Mouse (Mus musculus): ENCODE measurements around the gene Shld2.

GRCm38 (mm10) chr14:34252470-34253145, 57.7 kb downstream of the Shld2 start:
- TF ChIP-seq POLR2AphosphoS2 (IDR thresholded peaks at IDR 0.05; ENCODE audit: insufficient read length, low read depth) (no peak), POLR2A (IDR thresholded peaks at IDR 0.05; ENCODE audit: insufficient read length, low read depth) (no peak), REST (IDR thresholded peaks at IDR 0.05; ENCODE audit: insufficient read depth, insufficient read length) (no peak), E2F4 (IDR thresholded peaks at IDR 0.05; ENCODE audit: insufficient read depth) (no peak), MAX (IDR thresholded peaks at IDR 0.05; ENCODE audit: low read depth) (no peak), USF1 (IDR thresholded peaks at IDR 0.05; ENCODE audit: low read depth) (no peak), MYOD1 (IDR thresholded peaks at IDR 0.05; ENCODE audit: control insufficient read depth in 1 of 3, insufficient read length in 2 of 3, low read depth in 2 of 3) (no peak), TCF12 (IDR thresholded peaks at IDR 0.05; ENCODE audit: insufficient read depth, poor library complexity, severe bottlenecking) (no peak), CEBPB (IDR thresholded peaks at IDR 0.05; ENCODE audit: insufficient read depth, poor library complexity, severe bottlenecking) (no peak), MYOG (IDR thresholded peaks at IDR 0.05; ENCODE audit: control insufficient read depth in 1 of 3, insufficient read depth in 1 of 3, insufficient read length in 2 of 3, low read depth in 2 of 3) (no peak), TCF3 (IDR thresholded peaks at IDR 0.05; ENCODE audit: insufficient read length, low read depth) (no peak), SRF (IDR thresholded peaks at IDR 0.05; ENCODE audit: control insufficient read depth, insufficient read length, low read depth) (no peak)
